Comparison of ENCODE assay signal across 22 mouse cellular contexts in genomic region chr8:117757900-117758299, GRCm38 (mm10). TPM values are rescaled to one million over a fixed set of nuclear protein-coding genes. Genes with fewer than 3 reads are reported as not detected.
DNase-seq lines count a peak whose midpoint lies in the region; ATAC-seq lines count a peak whose summit lies in the region.
"Had no signal": no experiment of that assay in that cellular context is flagged by ENCODE, and none has a peak within 500 bp of the region (broad histone marks: within the 10 kb centered on the region; RNA-seq: fewer than 3 reads in every experiment).

No protein-coding gene starts in this region.

- no peak overlapping the region for H3K4me2 ChIP-seq in midbrain, embryonic 11.5 days
- H3K4me2 ChIP-seq in forebrain, embryonic 16.5 days (ENCODE audit: low read length): no peak overlapping the region
- H3K4me2 ChIP-seq: embryonic facial prominence, embryonic 12.5 days; forebrain, embryonic 13.5 days; forebrain, embryonic 15.5 days had no signal

- no peaks in the 10 kb centered on the region for H3K4me1 ChIP-seq in midbrain, embryonic 11.5 days (ENCODE audit: control insufficient read depth, insufficient read depth, low read length)
- no peaks in the 10 kb centered on the region for H3K4me1 ChIP-seq in forebrain, embryonic 16.5 days (replicated peaks; ENCODE audit: control insufficient read depth, insufficient read depth, low read length)
- no peaks in the 10 kb centered on the region for H3K4me1 ChIP-seq in embryonic facial prominence, embryonic 10.5 days
- H3K4me1 ChIP-seq: embryonic facial prominence, embryonic 12.5 days; forebrain, embryonic 13.5 days; forebrain, embryonic 15.5 days had no signal

- no peaks in the 10 kb centered on the region for H3K9me3 ChIP-seq in midbrain, embryonic 11.5 days (ENCODE audit: control insufficient read depth, low read length)
- no peaks in the 10 kb centered on the region for H3K9me3 ChIP-seq in forebrain, embryonic 16.5 days (ENCODE audit: control insufficient read depth, low read length)
- no peaks in the 10 kb centered on the region for H3K9me3 ChIP-seq in embryonic facial prominence, embryonic 10.5 days
- H3K9me3 ChIP-seq: embryonic facial prominence, embryonic 12.5 days; forebrain, embryonic 13.5 days; forebrain, embryonic 15.5 days had no signal

- H3K9ac ChIP-seq in midbrain, embryonic 11.5 days (ENCODE audit: low read length): no peak overlapping the region
- H3K9ac ChIP-seq in forebrain, embryonic 16.5 days (replicated peaks; ENCODE audit: low read depth, low read length): no peak overlapping the region
- H3K9ac ChIP-seq: embryonic facial prominence, embryonic 12.5 days; forebrain, embryonic 13.5 days; forebrain, embryonic 15.5 days had no signal

- H3K4me3 ChIP-seq in midbrain, embryonic 11.5 days (ENCODE audit: low read depth, low read length): no peak overlapping the region
- no peak overlapping the region for H3K4me3 ChIP-seq in forebrain, embryonic 16.5 days (replicated peaks; ENCODE audit: low read length)
- H3K4me3 ChIP-seq in embryonic facial prominence, embryonic 10.5 days: no peak overlapping the region
- H3K4me3 ChIP-seq: embryonic facial prominence, embryonic 12.5 days; forebrain, embryonic 13.5 days; forebrain, embryonic 15.5 days had no signal

- no peaks in the 10 kb centered on the region for H3K27me3 ChIP-seq in splenic B cell, adult 2 months (ENCODE audit: control insufficient read depth, insufficient read depth, low read length, poor library complexity, severe bottlenecking)
- H3K27me3 ChIP-seq in midbrain, embryonic 11.5 days (ENCODE audit: control insufficient read depth, insufficient read depth, low read length): no peaks in the 10 kb centered on the region
- no peaks in the 10 kb centered on the region for H3K27me3 ChIP-seq in forebrain, embryonic 16.5 days (replicated peaks; ENCODE audit: control insufficient read depth, insufficient read depth, low read length)
- H3K27me3 ChIP-seq in embryonic facial prominence, embryonic 10.5 days (replicated peaks; ENCODE audit: low read depth, poor library complexity, severe bottlenecking): no peaks in the 10 kb centered on the region
- H3K27me3 ChIP-seq: embryonic facial prominence, embryonic 12.5 days; forebrain, embryonic 13.5 days; forebrain, embryonic 15.5 days; Patski had no signal

- DNase-seq in A20 (ENCODE audit: low read depth, low spot score): peak; percentile 51
- peak; percentile 7 for DNase-seq in splenic B cell, adult 2 months (ENCODE audit: low read depth, low spot score)
- DNase-seq in midbrain, embryonic 11.5 days (ENCODE audit: low spot score, missing footprints): no peak
- no peak for DNase-seq in embryonic facial prominence, embryonic 10.5 days (ENCODE audit: low spot score)
- DNase-seq: adrenal gland, adult 8-10 months; adrenal gland, postnatal 14 days; adrenal gland, postnatal 36 days; cerebellum, adult 11-12 months; cerebellum, adult 8-10 months; cerebellum, adult 9-11 months; cerebellum, postnatal 14 days; cerebellum, postnatal 36 days; embryo, embryonic 11 days had no signal

- 87% methylated on average over 11 of the region's 11 CpGs for WGBS in midbrain, embryonic 11.5 days
- 85% methylated on average over 11 of the region's 11 CpGs for WGBS in forebrain, embryonic 16.5 days
- WGBS in embryonic facial prominence, embryonic 10.5 days: 83% methylated on average over 11 of the region's 11 CpGs

- H3K27ac ChIP-seq in midbrain, embryonic 11.5 days (ENCODE audit: low read depth, low read length): no peak overlapping the region
- H3K27ac ChIP-seq in forebrain, embryonic 16.5 days (ENCODE audit: low read length): no peak overlapping the region
- no peak overlapping the region for H3K27ac ChIP-seq in embryonic facial prominence, embryonic 10.5 days (replicated peaks)
- H3K27ac ChIP-seq: embryonic facial prominence, embryonic 12.5 days; forebrain, embryonic 13.5 days; forebrain, embryonic 15.5 days had no signal

- no peak for ATAC-seq in midbrain, embryonic 11.5 days (ENCODE audit: low FRiP score)
- no peak for ATAC-seq in forebrain, embryonic 16.5 days
- ATAC-seq: activated CD4-positive, CD25-positive, alpha-beta regulatory T cell, adult 4 months; forebrain, embryonic 13.5 days; forebrain, embryonic 15.5 days; Patski had no signal

- no peaks in the 10 kb centered on the region for H3K36me3 ChIP-seq in splenic B cell, adult 2 months (ENCODE audit: control insufficient read depth, insufficient read depth, low read length, poor library complexity, severe bottlenecking)
- no peaks in the 10 kb centered on the region for H3K36me3 ChIP-seq in midbrain, embryonic 11.5 days (ENCODE audit: control insufficient read depth, insufficient read depth, low read length)
- H3K36me3 ChIP-seq in forebrain, embryonic 16.5 days (ENCODE audit: control insufficient read depth, insufficient read depth): no peaks in the 10 kb centered on the region
- H3K36me3 ChIP-seq in embryonic facial prominence, embryonic 10.5 days (replicated peaks): no peaks in the 10 kb centered on the region
- H3K36me3 ChIP-seq: embryonic facial prominence, embryonic 12.5 days; forebrain, embryonic 15.5 days; G1E had no signal

RNA-seq across cellular contexts. Expression of gene Mphosph6, which starts 43.8 kb away (rescaled TPM):
- polyA plus RNA-seq in midbrain, embryonic 11.5 days (2014; fragmentation: Nextera tagmentation; extraction: Ambion mirVana): 59.0 and 61.4 TPM in 2 replicates
- 35.8 and 40.4 TPM in 2 replicates for polyA plus RNA-seq in forebrain, embryonic 16.5 days (2015; fragmentation: Nextera tagmentation; extraction: Ambion mirVana)
- polyA plus RNA-seq in embryonic facial prominence, embryonic 10.5 days (2016; fragmentation: Nextera tagmentation; extraction: Ambion mirVana): 63.1 and 67.0 TPM in 2 replicates

RNA-seq across cellular contexts. Expression of gene Hsd17b2, which starts 56.2 kb away (rescaled TPM):
- not detected in 2 replicates for polyA plus RNA-seq in midbrain, embryonic 11.5 days (2014; fragmentation: Nextera tagmentation; extraction: Ambion mirVana)
- 0.52 TPM in 1 of 2 replicates, not detected in the other for polyA plus RNA-seq in forebrain, embryonic 16.5 days (2015; fragmentation: Nextera tagmentation; extraction: Ambion mirVana)
- not detected in 2 replicates for polyA plus RNA-seq in embryonic facial prominence, embryonic 10.5 days (2016; fragmentation: Nextera tagmentation; extraction: Ambion mirVana)
- polyA plus RNA-seq: activated CD4-positive, CD25-positive, alpha-beta regulatory T cell, adult 4 months; C2C12; embryonic facial prominence, embryonic 12.5 days; forebrain, embryonic 11.5 days; forebrain, embryonic 15.5 days; G1E had no signal

Comparison
In these comparisons a context has a peak if more than half of its experiments do, and no peak if none do; other contexts are left out.
1. DNase-seq: peak in A20 (single experiment) and splenic B cell, adult 2 months (single experiment); none in midbrain, embryonic 11.5 days (single experiment) and embryonic facial prominence, embryonic 10.5 days (single experiment).